Mouse (Mus musculus): ENCODE measurements around the gene Sh3bp5l. TPM values are rescaled to one million over a fixed set of nuclear protein-coding genes. Genes with fewer than 3 reads are reported as not detected.

Sh3bp5l gene
- polyA plus RNA-seq, 1 experiment from 2014 or later, result 51.9 TPM

- H3K4me2 ChIP-seq, result no peak overlapping the region
- peaks cover 44% of the 10 kb centered on the region for H3K4me1 ChIP-seq (replicated peaks)
- H3K27me3 ChIP-seq, result no peaks in the 10 kb centered on the region
- H3K36me3 ChIP-seq, result peaks cover 10% of the 10 kb centered on the region
- H3K27ac ChIP-seq (replicated peaks), result no peak overlapping the region
- H3K9ac ChIP-seq, result no peak overlapping the region
- H3K4me3 ChIP-seq, result no peak overlapping the region
- 90% methylated on average over 3 of the region's 3 CpGs for WGBS
- no peak for ATAC-seq (ENCODE audit: low FRiP score, low read depth)
- H3K9me3 ChIP-seq, result no peaks in the 10 kb centered on the region
Measured at GRCm38 (mm10) chr11:58326781-58327180, 3.7 kb upstream of the Sh3bp5l start.

GRCm38 (mm10) chr11:58329906-58330275, 633 bp upstream of the Sh3bp5l start:
- under 1% methylated on average over 21 of the region's 21 CpGs for WGBS
- H3K4me2 ChIP-seq, result peak overlapping the region; percentile 85
- peak overlapping the region; percentile 96 for H3K4me3 ChIP-seq
- H3K36me3 ChIP-seq, result peaks cover 23% of the 10 kb centered on the region
- peak; percentile 40 for ATAC-seq (ENCODE audit: low FRiP score, low read depth)
- peak overlapping the region; percentile 73 for H3K27ac ChIP-seq (replicated peaks)
- no peaks in the 10 kb centered on the region for H3K9me3 ChIP-seq
- no peaks in the 10 kb centered on the region for H3K27me3 ChIP-seq
- H3K9ac ChIP-seq, result peak overlapping the region; percentile 95
- H3K4me1 ChIP-seq (replicated peaks), result peaks cover 53% of the 10 kb centered on the region

- H3K27ac ChIP-seq (replicated peaks), result no peak overlapping the region
- ATAC-seq (ENCODE audit: low FRiP score, low read depth), result peak; percentile 13; the same call in 1 of the 2 replicates
- H3K9me3 ChIP-seq, result no peaks in the 10 kb centered on the region
- H3K36me3 ChIP-seq, result peaks cover 25% of the 10 kb centered on the region
- peak overlapping the region; percentile 85 for H3K4me2 ChIP-seq
- H3K9ac ChIP-seq, result peak overlapping the region; percentile 69
- no peaks in the 10 kb centered on the region for H3K27me3 ChIP-seq
- peak overlapping the region; percentile 96 for H3K4me3 ChIP-seq
- WGBS, result 23% methylated on average over 10 of the region's 10 CpGs
- H3K4me1 ChIP-seq (replicated peaks), result peaks cover 55% of the 10 kb centered on the region
Measured at GRCm38 (mm10) chr11:58331149-58331495, 598 bp downstream of the Sh3bp5l start.

- H3K36me3 ChIP-seq, result peaks cover 28% of the 10 kb centered on the region
- no peak for ATAC-seq (ENCODE audit: low FRiP score, low read depth)
- H3K27ac ChIP-seq (replicated peaks), result no peak overlapping the region
- WGBS, result 85% methylated on average over 6 of the region's 6 CpGs
- H3K4me1 ChIP-seq (replicated peaks), result peaks cover 55% of the 10 kb centered on the region
- no peaks in the 10 kb centered on the region for H3K9me3 ChIP-seq
- H3K4me3 ChIP-seq, result peak overlapping the region; percentile 96
- H3K9ac ChIP-seq, result peak overlapping the region; percentile 69
- H3K4me2 ChIP-seq, result peak overlapping the region; percentile 85
- no peaks in the 10 kb centered on the region for H3K27me3 ChIP-seq
Measured at GRCm38 (mm10) chr11:58331546-58331945, 1.0 kb downstream of the Sh3bp5l start.

GRCm38 (mm10) chr11:58334746-58335145, 4.2 kb downstream of the Sh3bp5l start:
- H3K9me3 ChIP-seq, result no peaks in the 10 kb centered on the region
- H3K9ac ChIP-seq, result no peak overlapping the region
- peaks cover 38% of the 10 kb centered on the region for H3K36me3 ChIP-seq
- ATAC-seq (ENCODE audit: low FRiP score, low read depth), result no peak
- no peak overlapping the region for H3K4me2 ChIP-seq
- H3K27ac ChIP-seq (replicated peaks), result no peak overlapping the region
- no peak overlapping the region for H3K4me3 ChIP-seq
- H3K27me3 ChIP-seq, result no peaks in the 10 kb centered on the region
- H3K4me1 ChIP-seq (replicated peaks), result peaks cover 40% of the 10 kb centered on the region
- WGBS, result 67% methylated on average over 3 of the region's 3 CpGs

- H3K4me1 ChIP-seq (replicated peaks), result no peaks in the 10 kb centered on the region
- no peaks in the 10 kb centered on the region for H3K27me3 ChIP-seq
- 91% methylated on average over 4 of the region's 4 CpGs for WGBS
- ATAC-seq (ENCODE audit: low FRiP score, low read depth), result no peak
- H3K9me3 ChIP-seq, result no peaks in the 10 kb centered on the region
- no peak overlapping the region for H3K27ac ChIP-seq (replicated peaks)
- H3K4me2 ChIP-seq, result no peak overlapping the region
- no peak overlapping the region for H3K4me3 ChIP-seq
- H3K9ac ChIP-seq, result no peak overlapping the region
- peaks cover 40% of the 10 kb centered on the region for H3K36me3 ChIP-seq
Measured at GRCm38 (mm10) chr11:58346745-58347144, 16.2 kb downstream of the Sh3bp5l start.

- H3K27ac ChIP-seq (replicated peaks), result no peak overlapping the region
- H3K36me3 ChIP-seq, result peaks cover 15% of the 10 kb centered on the region
- WGBS, result 73% methylated on average over 4 of the region's 4 CpGs
- ATAC-seq (ENCODE audit: low FRiP score, low read depth), result no peak
- H3K9me3 ChIP-seq, result no peaks in the 10 kb centered on the region
- no peaks in the 10 kb centered on the region for H3K4me1 ChIP-seq (replicated peaks)
- H3K4me2 ChIP-seq, result no peak overlapping the region
- H3K4me3 ChIP-seq, result no peak overlapping the region
- H3K27me3 ChIP-seq, result no peaks in the 10 kb centered on the region
- H3K9ac ChIP-seq, result no peak overlapping the region
Measured at GRCm38 (mm10) chr11:58350628-58351027, 20.1 kb downstream of the Sh3bp5l start.

- H3K4me2 ChIP-seq, result no peak overlapping the region
- WGBS, result 88% methylated on average over 5 of the region's 5 CpGs
- no peak for ATAC-seq (ENCODE audit: low FRiP score, low read depth)
- no peak overlapping the region for H3K27ac ChIP-seq (replicated peaks)
- no peaks in the 10 kb centered on the region for H3K27me3 ChIP-seq
- peaks cover 12% of the 10 kb centered on the region for H3K36me3 ChIP-seq
- no peaks in the 10 kb centered on the region for H3K4me1 ChIP-seq (replicated peaks)
- no peaks in the 10 kb centered on the region for H3K9me3 ChIP-seq
- H3K9ac ChIP-seq, result no peak overlapping the region
- no peak overlapping the region for H3K4me3 ChIP-seq
Measured at GRCm38 (mm10) chr11:58351179-58351578, 20.7 kb downstream of the Sh3bp5l start.

- 70% methylated on average over 7 of the region's 7 CpGs for WGBS
- Histone ChIP-seq H3K36me3 (no peaks in the 10 kb centered on the region), H3K4me1 (replicated peaks) (no peaks in the 10 kb centered on the region), H3K4me3 (no peak overlapping the region), H3K27me3 (no peaks in the 10 kb centered on the region), H3K9ac (no peak overlapping the region), H3K4me2 (no peak overlapping the region), H3K9me3 (no peaks in the 10 kb centered on the region), H3K27ac (replicated peaks) (no peak overlapping the region)
- ATAC-seq (ENCODE audit: low FRiP score, low read depth), result no peak
Measured at GRCm38 (mm10) chr11:58352681-58353548, 22.4 kb downstream of the Sh3bp5l start.

GRCm38 (mm10) chr11:58353709-58354108, 23.2 kb downstream of the Sh3bp5l start:
- WGBS, result 80% methylated on average over 3 of the region's 3 CpGs
- no peak overlapping the region for H3K4me3 ChIP-seq
- no peaks in the 10 kb centered on the region for H3K36me3 ChIP-seq
- no peaks in the 10 kb centered on the region for H3K4me1 ChIP-seq (replicated peaks)
- no peak overlapping the region for H3K27ac ChIP-seq (replicated peaks)
- ATAC-seq (ENCODE audit: low FRiP score, low read depth), result no peak
- no peaks in the 10 kb centered on the region for H3K27me3 ChIP-seq
- H3K9ac ChIP-seq, result no peak overlapping the region
- H3K9me3 ChIP-seq, result no peaks in the 10 kb centered on the region
- no peak overlapping the region for H3K4me2 ChIP-seq

GRCm38 (mm10) chr11:58354476-58354875, 24.0 kb downstream of the Sh3bp5l start:
- no peaks in the 10 kb centered on the region for H3K4me1 ChIP-seq (replicated peaks)
- no peaks in the 10 kb centered on the region for H3K36me3 ChIP-seq
- no peak for ATAC-seq (ENCODE audit: low FRiP score, low read depth)
- H3K9ac ChIP-seq, result no peak overlapping the region
- no peaks in the 10 kb centered on the region for H3K9me3 ChIP-seq
- no peak overlapping the region for H3K4me2 ChIP-seq
- WGBS, result 74% methylated on average over 10 of the region's 10 CpGs
- H3K4me3 ChIP-seq, result no peak overlapping the region
- H3K27me3 ChIP-seq, result no peaks in the 10 kb centered on the region
- no peak overlapping the region for H3K27ac ChIP-seq (replicated peaks)

- no peak overlapping the region for H3K9ac ChIP-seq
- 85% methylated on average over 3 of the region's 3 CpGs for WGBS
- no peak for ATAC-seq (ENCODE audit: low FRiP score, low read depth)
Measured at GRCm38 (mm10) chr11:58354927-58355326, 24.4 kb downstream of the Sh3bp5l start.

GRCm38 (mm10) chr11:58357042-58357441, 26.5 kb downstream of the Sh3bp5l start:
- no peaks in the 10 kb centered on the region for H3K9me3 ChIP-seq
- H3K27ac ChIP-seq (replicated peaks), result no peak overlapping the region
- ATAC-seq (ENCODE audit: low FRiP score, low read depth), result no peak
- no peaks in the 10 kb centered on the region for H3K27me3 ChIP-seq
- no peaks in the 10 kb centered on the region for H3K36me3 ChIP-seq
- H3K4me2 ChIP-seq, result no peak overlapping the region
- H3K4me1 ChIP-seq (replicated peaks), result no peaks in the 10 kb centered on the region
- 87% methylated on average over 3 of the region's 3 CpGs for WGBS
- H3K4me3 ChIP-seq, result no peak overlapping the region
- H3K9ac ChIP-seq, result no peak overlapping the region

More at GRCm38 (mm10) chr11:58354927-58355326, 24.4 kb downstream of the Sh3bp5l start:
- H3K27me3 ChIP-seq, result no peaks in the 10 kb centered on the region
- no peak overlapping the region for H3K27ac ChIP-seq (replicated peaks)
- no peaks in the 10 kb centered on the region for H3K4me1 ChIP-seq (replicated peaks)
- no peak overlapping the region for H3K4me3 ChIP-seq
- no peaks in the 10 kb centered on the region for H3K36me3 ChIP-seq
- no peaks in the 10 kb centered on the region for H3K9me3 ChIP-seq
- no peak overlapping the region for H3K4me2 ChIP-seq
